9 mouse cellular contexts compared by ENCODE assay signal in the genomic region with DNA sequence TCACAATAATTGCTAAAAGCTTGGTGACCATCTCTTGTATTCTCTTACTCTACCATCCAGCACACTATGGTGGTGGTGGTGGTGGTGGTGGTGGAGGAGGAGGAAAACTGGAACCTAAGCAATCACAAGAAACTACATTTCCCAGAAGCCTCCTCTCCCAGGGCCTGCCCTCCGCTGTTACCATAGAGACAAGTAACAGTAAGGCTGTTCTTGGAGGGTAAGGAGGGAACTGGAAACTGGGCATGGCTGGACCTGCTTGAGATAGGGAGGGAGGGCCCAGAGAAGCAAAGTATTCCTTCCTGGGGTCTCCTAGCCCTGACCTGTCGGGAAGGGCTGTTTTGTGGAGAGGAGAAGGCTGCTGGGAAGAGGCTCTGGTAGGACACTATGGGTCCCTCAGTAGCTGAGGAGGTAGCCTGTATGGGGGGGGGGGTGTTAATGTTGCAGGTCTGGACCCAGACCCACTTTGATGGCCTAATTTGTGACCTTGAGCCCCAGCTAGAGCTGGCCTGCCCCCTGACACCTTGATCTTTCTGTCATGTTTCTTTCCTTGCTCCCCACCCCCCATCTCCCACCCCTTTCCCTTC. TPM values are rescaled to one million over a fixed set of nuclear protein-coding genes. Genes with fewer than 3 reads are reported as not detected.
DNase-seq lines count a peak whose midpoint lies in the region; ATAC-seq lines count a peak whose summit lies in the region.
"Had no signal": no experiment of that assay in that cellular context is flagged by ENCODE, and none has a peak within 500 bp of the region (broad histone marks: within the 10 kb centered on the region; RNA-seq: fewer than 3 reads in every experiment).

A gene (plus strand): TSS at position 177 of the 584 bp plus-strand sequence.

- H3K9me3 ChIP-seq in hindbrain, embryonic 14.5 days (ENCODE audit: control insufficient read depth, low read length), result no peaks in the 10 kb centered on the region
- H3K9me3 ChIP-seq in midbrain, embryonic 12.5 days, result no peaks in the 10 kb centered on the region

- no peaks in the 10 kb centered on the region for H3K36me3 ChIP-seq in hindbrain, embryonic 14.5 days (replicated peaks; ENCODE audit: control insufficient read depth, insufficient read depth)
- no peaks in the 10 kb centered on the region for H3K36me3 ChIP-seq in midbrain, embryonic 12.5 days

- no peaks in the 10 kb centered on the region for H3K27me3 ChIP-seq in hindbrain, embryonic 14.5 days (ENCODE audit: control insufficient read depth, insufficient read depth, low read length)
- H3K27me3 ChIP-seq in midbrain, embryonic 12.5 days, result no peaks in the 10 kb centered on the region

- H3K27ac ChIP-seq in hindbrain, embryonic 14.5 days, result no peak within 1 kb of the TSS
- H3K27ac ChIP-seq in midbrain, embryonic 12.5 days (replicated peaks), result no peak within 1 kb of the TSS

- WGBS in hindbrain, embryonic 14.5 days, result 31% methylated on average over 2 of the region's 2 CpGs
- WGBS in midbrain, embryonic 12.5 days, result 7% methylated on average over 2 of the region's 2 CpGs

- H3K9ac ChIP-seq in hindbrain, embryonic 14.5 days, result no peak within 1 kb of the TSS
- no peak within 1 kb of the TSS for H3K9ac ChIP-seq in midbrain, embryonic 12.5 days (replicated peaks)

- no peak within 1 kb of the TSS for H3K4me3 ChIP-seq in hindbrain, embryonic 14.5 days (replicated peaks; ENCODE audit: low read length)
- H3K4me3 ChIP-seq in midbrain, embryonic 12.5 days, result no peak within 1 kb of the TSS

- no peaks in the 10 kb centered on the region for H3K4me1 ChIP-seq in hindbrain, embryonic 14.5 days (replicated peaks; ENCODE audit: control insufficient read depth, insufficient read depth, low read length)
- H3K4me1 ChIP-seq in midbrain, embryonic 12.5 days, result 0 out of 2 replicates have a peak, but pooled peaks cover 2% of the 10 kb centered on the region

- 0 out of 2 replicates have a peak within 1 kb of the TSS, but pooled peaks have one; percentile 9 for H3K4me2 ChIP-seq in hindbrain, embryonic 14.5 days (replicated peaks)
- H3K4me2 ChIP-seq in midbrain, embryonic 12.5 days (replicated peaks), result no peak within 1 kb of the TSS

- ATAC-seq in hindbrain, embryonic 14.5 days (ENCODE audit: low FRiP score), result peak; percentile 65
- ATAC-seq in midbrain, embryonic 12.5 days (ENCODE audit: low FRiP score, low read depth), result peak; percentile 83

- DNase-seq in left cerebral cortex, adult 11 months (ENCODE audit: low spot score), result peak; percentile 16
- no peak for DNase-seq in left cerebral cortex, adult 8-10 months (ENCODE audit: low spot score in 2 of 2)
- DNase-seq in embryo, embryonic 11 days, result peak; percentile 44
- peak; percentile 40 for DNase-seq in hindbrain, embryonic 14.5 days (ENCODE audit: low spot score)
- DNase-seq in gastrocnemius, adult 8-10 months (ENCODE audit: low spot score in 2 of 2), result no peak
- no peak for DNase-seq in cerebellum, adult 8-10 months
- DNase-seq in cerebellum, adult 9-10 months, result no peak

RNA-seq across cellular contexts. Expression of the gene that starts here (rescaled TPM):
- total RNA-seq in left cerebral cortex, adult 8-10 months (2022), result 1 to 10 TPM; 1.2 to 2.6 (median 1.9) TPM
- polyA plus RNA-seq in hindbrain, embryonic 14.5 days (2014; fragmentation: Nextera tagmentation; extraction: Ambion mirVana), result 1.8 and 2.3 TPM in 2 replicates
- 0.21 TPM in 1 of 2 replicates, not detected in the other for polyA plus RNA-seq in midbrain, embryonic 12.5 days (2016; fragmentation: Nextera tagmentation; extraction: Ambion mirVana)
- total RNA-seq in gastrocnemius, adult 8-10 months (2022), result not detected
- total RNA-seq: liver, adult 2 months had no signal
- polyA plus RNA-seq: liver, adult 2 months had no signal

Comparison
In these comparisons a context has a peak if more than half of its experiments do, and no peak if none do; other contexts are left out.
1. DNase-seq: peak in left cerebral cortex, adult 11 months (single experiment), embryo, embryonic 11 days (single experiment) and hindbrain, embryonic 14.5 days (single experiment); none in left cerebral cortex, adult 8-10 months (0 of 2), gastrocnemius, adult 8-10 months (0 of 2), cerebellum, adult 8-10 months (single experiment) and cerebellum, adult 9-10 months (single experiment).
2. Peak in ATAC-seq in midbrain, embryonic 12.5 days; RNA of the gene not detected or under 1 TPM.